Mouse (Mus musculus): ENCODE results near the gene Nudt3. TPM values are rescaled to one million over a fixed set of nuclear protein-coding genes. Genes with fewer than 3 reads are reported as not detected.

Gene Nudt3
- 46.8 and 79.8 TPM in 2 replicates for polyA plus RNA-seq (2012; rRNA removed; ENCODE audit: low replicate concordance)

DNA sequence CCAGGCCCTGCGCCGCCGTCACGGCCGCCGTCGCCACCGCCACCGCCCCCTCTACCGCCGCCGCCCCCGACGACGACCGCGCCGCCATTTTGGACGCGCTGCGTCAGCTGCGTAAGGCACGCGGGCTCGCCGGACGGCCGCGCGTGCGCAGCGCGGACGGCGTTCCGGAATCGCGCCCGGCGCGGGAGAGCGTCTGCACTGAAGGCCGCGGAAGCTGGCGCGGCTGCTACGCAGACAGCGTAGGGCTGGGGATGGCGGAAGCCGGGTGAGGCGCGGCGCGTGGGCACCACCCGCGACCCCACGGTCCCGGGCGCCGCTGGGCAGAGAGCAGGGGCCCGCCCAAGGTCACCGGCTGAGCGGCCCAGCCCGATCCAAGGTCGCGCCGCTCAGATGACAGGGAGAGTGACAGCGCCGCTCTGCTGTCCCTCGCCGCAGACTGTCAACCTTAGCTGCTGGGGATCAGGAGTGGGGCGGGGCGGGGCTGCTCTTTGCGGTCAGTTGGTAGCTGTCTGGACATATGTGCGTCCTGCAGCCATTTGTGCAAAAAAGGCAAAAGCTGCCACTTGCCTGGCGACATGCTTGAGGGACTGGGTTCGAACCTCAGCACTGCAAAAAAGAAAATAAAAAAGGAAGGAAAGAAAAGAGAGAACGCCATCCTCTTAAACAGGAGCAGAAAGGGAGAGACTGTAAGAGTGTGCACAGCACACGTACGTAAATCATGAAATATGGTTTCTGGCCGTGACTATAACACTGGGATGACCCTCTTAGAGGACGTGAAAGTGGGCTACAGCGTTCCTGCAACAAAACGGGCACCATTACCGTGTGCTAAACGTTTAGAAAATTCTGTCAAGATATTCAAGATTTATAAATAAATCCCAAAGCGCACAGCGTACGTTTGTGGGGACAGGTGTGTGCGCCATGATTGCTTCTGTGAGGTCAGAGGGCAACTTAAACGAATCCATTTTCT is at the start of gene Nudt3:
TSS of gene Nudt3 (minus strand) at position 136 of the 967 bp plus-strand sequence.

DNA sequence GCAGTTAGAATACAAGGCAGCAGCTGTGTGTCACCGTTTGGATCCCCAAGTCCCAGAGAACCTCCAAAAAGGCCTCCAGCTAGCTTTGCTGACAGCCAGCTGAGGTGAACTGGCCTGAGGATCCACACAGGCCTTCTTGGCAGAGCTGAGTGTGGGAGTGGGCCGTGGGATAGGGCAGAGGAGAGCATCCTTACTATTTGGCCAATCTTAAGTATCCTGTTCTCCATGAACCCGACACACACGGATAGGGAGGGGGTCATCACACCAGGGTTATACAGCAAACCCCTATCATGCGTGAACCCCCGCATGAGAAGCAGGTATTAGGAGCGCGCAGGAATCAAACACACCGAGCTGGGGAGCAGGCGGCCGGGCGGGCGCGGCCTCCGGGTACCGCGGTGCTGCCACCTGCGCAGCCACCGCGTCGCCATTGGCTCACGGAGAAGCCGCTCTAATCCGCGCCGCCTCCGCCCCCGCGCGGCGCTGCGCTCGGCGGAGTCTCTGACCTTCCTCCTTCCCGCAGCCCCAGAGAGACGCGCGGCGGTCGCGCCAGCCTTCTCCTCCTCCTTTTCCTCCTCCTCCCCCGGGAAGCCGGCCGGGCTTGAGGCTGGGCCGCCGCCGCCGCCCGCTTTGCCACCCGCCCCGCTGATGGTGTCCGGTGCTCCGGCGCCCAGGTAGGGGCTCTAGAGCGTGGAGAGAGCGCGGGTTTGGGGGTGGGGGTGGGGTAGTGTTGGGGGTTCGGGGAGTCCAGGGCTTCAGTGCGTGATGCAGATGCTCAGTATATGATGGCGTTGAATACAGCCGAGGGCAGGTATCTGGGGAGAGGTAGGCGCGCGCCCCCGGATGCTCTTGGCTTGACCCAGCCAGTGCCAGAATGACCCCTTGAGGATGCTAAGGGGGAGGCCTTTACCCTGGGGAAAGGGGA is 32.1 kb upstream of the Nudt3 start, which contains the start of gene Pacsin1:
TSS of gene Pacsin1 (plus strand) at position 421 of the 922 bp plus-strand sequence.

DNA sequence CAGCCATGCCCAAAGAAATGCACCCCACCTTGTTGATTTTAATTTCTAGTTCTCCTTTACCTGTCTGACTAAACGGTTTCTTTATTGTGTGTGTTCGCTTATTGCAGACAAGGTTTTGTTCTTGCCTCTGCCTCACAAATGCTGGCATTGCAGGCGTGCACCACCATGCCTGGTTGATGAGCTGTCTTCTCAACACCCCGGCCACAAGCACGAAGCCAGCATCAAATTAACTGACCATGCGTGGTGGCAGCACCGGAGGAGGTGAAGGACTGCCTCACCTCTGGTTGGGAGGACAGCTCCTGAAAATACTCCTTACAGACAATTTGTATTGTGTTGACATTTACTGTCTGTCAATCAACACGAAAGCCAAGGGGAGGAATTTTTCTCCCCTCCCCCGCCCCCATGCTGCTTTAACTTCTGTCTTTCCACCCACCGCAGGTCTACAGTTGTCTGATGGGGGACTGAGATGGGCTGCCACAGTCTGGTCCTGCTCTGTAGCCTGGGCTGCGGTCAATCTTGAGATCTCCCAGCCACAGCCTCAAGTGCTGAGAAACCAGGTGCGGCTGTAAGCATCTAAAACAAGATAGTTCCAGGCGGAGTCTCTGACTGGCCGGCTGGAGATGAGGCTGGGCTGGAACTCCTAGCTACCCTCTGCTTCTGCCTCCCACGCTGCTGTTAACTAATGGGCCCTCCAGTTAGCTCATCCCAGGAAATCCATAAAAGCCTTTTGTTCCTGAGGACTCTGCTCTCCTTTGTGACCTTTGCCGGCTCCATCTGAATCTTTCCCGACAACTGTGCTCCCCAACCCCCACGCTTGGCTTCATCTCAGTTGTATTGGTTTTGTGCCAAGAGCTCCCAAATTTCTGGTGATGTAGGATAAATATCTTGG is 13.1 kb upstream of the Nudt3 start, which contains the start of gene Rps10:
TSS of gene Rps10 (minus strand) at position 538 of the 889 bp plus-strand sequence.

DNA sequence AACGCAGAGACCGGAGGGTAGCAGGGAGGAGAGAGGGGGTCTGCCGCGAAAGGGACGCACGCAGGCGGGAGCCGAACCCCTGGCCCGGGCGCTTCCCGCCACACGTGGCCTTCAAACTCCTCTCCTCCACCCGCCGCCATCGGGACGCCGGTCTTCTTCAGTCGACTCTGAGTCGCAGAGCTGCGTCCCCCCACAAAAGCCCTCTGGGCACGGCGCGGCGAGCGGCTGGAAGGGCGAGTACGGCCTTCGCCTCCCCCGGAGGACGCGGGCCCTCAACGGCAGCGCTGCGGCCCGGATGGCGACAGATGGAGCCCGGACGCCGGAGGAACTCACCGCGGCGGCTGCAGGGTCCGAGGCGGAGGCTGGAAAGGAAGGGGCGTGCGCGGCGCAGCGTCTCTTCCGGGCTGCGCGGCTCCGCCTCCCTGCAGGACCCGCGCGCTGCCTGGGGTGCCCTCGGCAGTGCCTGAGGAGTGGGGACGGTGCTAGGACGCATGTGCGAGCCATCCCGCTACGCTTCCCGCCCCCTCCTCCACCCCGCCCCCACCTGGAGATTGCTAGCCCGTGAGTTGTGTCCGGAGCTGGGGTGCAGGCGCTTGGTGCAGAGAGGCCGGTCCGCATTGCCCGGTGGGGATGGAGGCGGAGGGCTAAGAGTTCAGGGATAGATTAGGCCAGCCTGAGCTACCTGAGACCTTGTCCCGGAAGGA is 11.7 kb upstream of the Nudt3 start, which contains the start of gene RPS10-NUDT3:
TSS of gene RPS10-NUDT3 (minus strand) at position 352 of the 704 bp plus-strand sequence.

DNA sequence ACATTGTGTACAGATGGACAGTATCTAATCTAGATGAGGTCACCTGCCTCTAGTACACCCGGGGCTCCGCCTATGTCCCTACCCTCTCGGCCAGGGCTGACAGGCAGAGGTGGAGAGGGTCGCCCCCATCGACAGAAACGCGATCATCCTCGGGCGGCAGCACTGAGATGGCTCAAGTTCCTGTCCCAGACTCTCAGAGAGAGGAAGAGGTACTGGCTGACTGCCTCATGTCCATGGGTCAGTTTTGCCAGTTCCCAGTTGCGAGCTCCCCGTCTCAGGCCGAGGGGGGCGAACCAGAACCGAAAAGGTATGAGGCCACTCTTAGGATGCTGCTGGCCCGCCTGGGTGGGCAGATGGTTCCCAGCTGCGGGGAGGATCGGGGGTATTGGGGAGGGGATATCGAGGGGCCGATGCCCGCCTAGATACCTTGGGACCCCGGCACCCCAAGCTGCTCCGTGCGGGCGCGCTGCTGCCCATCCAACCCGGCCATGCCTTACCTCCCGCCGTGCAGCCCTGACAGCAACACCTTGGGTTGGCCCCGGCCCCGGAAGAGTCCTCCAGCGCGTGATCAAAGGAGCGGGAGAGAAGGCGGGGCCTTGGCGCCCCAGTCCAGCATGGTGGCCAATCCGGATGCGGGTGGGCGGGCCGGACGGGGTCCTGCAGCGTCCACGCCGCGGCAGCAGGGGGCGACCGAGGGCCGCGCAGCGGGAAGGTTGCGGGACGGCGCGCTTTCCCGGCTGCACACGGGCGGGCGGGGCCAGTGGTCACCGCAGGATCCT is 57.9 kb downstream of the Nudt3 start, which contains the start of gene AI413582:
TSS of gene AI413582 (minus strand) at position 594 of the 779 bp plus-strand sequence.

DNA sequence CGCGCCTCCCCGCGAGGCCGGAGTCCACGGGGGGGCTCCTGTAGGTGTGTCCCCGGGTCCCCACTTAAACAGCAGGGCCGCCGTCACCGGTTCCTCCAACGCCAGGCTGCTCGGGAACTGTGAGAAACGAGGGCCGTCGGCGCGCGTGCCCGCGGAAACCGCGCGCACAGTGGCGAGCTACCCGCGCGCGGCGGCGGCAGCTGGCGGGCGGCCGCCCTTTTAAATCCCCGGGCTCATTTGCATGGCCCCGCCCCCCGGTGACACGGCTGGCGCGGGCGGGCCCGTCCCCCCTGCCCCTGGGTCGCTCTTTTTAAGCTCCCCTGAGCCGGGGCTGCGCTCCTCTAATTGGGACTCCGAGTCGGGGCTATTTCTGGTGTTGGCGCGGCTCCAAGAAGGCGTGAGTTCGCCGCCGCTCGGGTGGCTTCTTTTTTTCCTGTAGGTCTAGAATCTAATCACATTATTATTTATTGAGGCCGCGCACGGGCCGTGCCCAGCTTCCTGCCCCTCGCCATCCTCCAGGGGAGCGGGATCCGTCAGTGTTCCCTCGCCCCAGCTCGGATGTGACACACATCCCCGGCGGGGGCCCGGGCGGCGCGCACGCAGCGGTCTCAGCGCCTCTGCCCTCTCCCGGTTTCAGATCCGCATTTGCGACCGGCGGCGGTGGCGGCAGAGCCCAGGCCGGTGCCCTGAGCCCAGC is 66.8 kb downstream of the Nudt3 start, which contains the start of gene Hmga1:
TSS of gene Hmga1 (plus strand) at position 183 of the 697 bp plus-strand sequence.

Other genes with a start within 250 kb of the Nudt3 start
- 0.47 and 1.7 TPM in 2 replicates for gene Grm4, start 102.1 kb downstream of the Nudt3 start, polyA plus RNA-seq (2012; rRNA removed; ENCODE audit: low replicate concordance)
- 164 and 184 TPM in 2 replicates for gene Hmga1, start 67.0 kb downstream of the Nudt3 start, polyA plus RNA-seq (2012; rRNA removed; ENCODE audit: low replicate concordance)
- 45.8 and 52.9 TPM in 2 replicates for gene AI413582, start 57.7 kb downstream of the Nudt3 start, polyA plus RNA-seq (2012; rRNA removed; ENCODE audit: low replicate concordance)
- not detected in 2 replicates for gene RPS10-NUDT3, start 11.7 kb upstream of the Nudt3 start, polyA plus RNA-seq (2012; rRNA removed; ENCODE audit: low replicate concordance)
- 1,017 and 1,144 TPM in 2 replicates for gene Rps10, start 13.2 kb upstream of the Nudt3 start, polyA plus RNA-seq (2012; rRNA removed; ENCODE audit: low replicate concordance)
- gene Pacsin1, start 32.0 kb upstream of the Nudt3 start, polyA plus RNA-seq (2012; rRNA removed; ENCODE audit: low replicate concordance) = 1.0 and 1.4 TPM in 2 replicates
- gene Spdef, start 105.5 kb upstream of the Nudt3 start, polyA plus RNA-seq (2012; rRNA removed; ENCODE audit: low replicate concordance) = 45.8 and 140 TPM in 2 replicates
- gene D17Wsu92e, start 197.2 kb upstream of the Nudt3 start, polyA plus RNA-seq (2012; rRNA removed; ENCODE audit: low replicate concordance) = 78.5 and 94.7 TPM in 2 replicates
- gene Snrpc, start 214.7 kb upstream of the Nudt3 start, polyA plus RNA-seq (2012; rRNA removed; ENCODE audit: low replicate concordance) = 154 and 169 TPM in 2 replicates
- gene Uhrf1bp1, start 232.9 kb upstream of the Nudt3 start, polyA plus RNA-seq (2012; rRNA removed; ENCODE audit: low replicate concordance) = 1.1 and 2.8 TPM in 2 replicates

Data from duodenum, adult 2 months (tissue).